Mouse (Mus musculus) small intestine, adult 10 weeks (tissue): ENCODE data around the gene Gm16440. TPM values are rescaled to one million over a fixed set of nuclear protein-coding genes. Genes with fewer than 3 reads are reported as not detected.

Experiments
- polyA plus RNA-seq: library from polyadenylated mRNA; stranded (reverse); fragments of 350-450 nt; fragmentation: Illumina TruSeq; extraction: RNeasy Lipid Tissue Mini Kit (QIAGEN cat#74804); gene quantifications from one replicate; pipeline ENCODE4 v1.2.3, GENCODE M21; 2014; ENCODE audit warnings: low replicate concordance

Gm16440 gene
- polyA plus RNA-seq: not detected

DNA sequence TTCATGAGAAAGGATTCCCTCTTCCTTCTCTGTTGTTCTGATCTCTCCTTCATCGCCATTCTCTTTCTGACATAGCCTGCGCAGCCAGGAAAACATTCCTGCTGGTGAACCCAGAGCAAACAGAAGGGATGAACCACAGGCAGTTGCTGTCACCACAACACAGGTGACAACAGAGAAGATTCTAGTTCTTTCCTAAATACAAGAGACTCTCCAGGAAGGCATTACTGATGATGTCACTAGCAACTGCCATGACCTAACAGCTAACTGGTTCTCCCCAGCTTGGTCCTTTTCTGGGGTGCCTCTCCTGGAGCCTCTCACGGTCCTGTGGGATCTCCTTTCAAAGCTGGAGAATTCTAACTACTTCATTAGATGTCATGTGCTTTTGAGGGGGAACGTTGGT, at the start of gene Gm16440:
TSS of gene Gm16440 (minus strand) at position 101 of the 400 bp plus-strand sequence.

GRCm38 (mm10) chr14:6412382-6412781, 22.3 kb upstream of the Gm16440 start, which contains the start of gene Gm3591:
Gene Gm3591, minus strand, starts transcription at chr14:6412482.

DNA sequence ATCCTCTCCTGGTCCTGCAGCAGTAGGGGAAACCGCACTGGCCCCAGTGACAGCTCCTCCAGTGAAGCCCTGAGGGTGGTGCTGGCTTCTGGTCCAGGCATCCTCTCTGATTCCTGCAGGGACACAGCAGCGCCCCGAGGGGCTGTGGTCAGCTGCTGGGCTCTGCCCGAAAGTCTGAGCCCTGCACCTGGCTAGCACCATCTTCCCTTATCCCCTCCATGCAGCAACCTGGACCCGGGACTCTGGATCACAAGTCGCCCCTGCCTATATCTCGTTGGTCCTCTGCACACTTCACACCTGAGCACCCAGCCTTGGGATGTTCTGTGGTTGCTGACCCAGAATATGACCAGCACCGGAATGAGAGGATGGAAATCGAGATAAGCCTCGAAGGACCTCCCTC, 46.5 kb downstream of the Gm16440 start, which contains the start of gene Gm3618:
TSS of gene Gm3618 (minus strand) at position 101 of the 400 bp plus-strand sequence.

Other genes with a start within 250 kb of the Gm16440 start
- gene Gm21560, start 171.0 kb downstream of the Gm16440 start, polyA plus RNA-seq: not detected
- gene Gm3411, start 103.1 kb downstream of the Gm16440 start, polyA plus RNA-seq: 6.5 TPM
- not detected for gene Gm21103, start 85.5 kb downstream of the Gm16440 start, polyA plus RNA-seq
- gene Gm3618, start 46.6 kb downstream of the Gm16440 start, polyA plus RNA-seq: not detected
- 0.63 TPM for gene Gm3591, start 22.2 kb upstream of the Gm16440 start, polyA plus RNA-seq
- gene Gm3594, start 54.3 kb upstream of the Gm16440 start, polyA plus RNA-seq: not detected
- not detected for gene Gm8356, start 147.0 kb upstream of the Gm16440 start, polyA plus RNA-seq
- not detected for gene Gm3629, start 200.3 kb upstream of the Gm16440 start, polyA plus RNA-seq
- gene Gm3460, start 232.1 kb upstream of the Gm16440 start, polyA plus RNA-seq: not detected